Mouse (Mus musculus) cerebellum, adult 2 months (tissue): ENCODE measurements at regions not wholly inside any gene's neighbourhood (a gene's known extent, or its start where the extent isn't known, plus 50 kb on each side); places are given as distances from the start of the nearest gene placed in this dataset.

Experiments used
- CTCF ChIP-seq: fragments of 200-500 bp; IDR thresholded peaks from 2 replicates; pipeline ENCODE4 v1.5.1; 2011; ENCODE audit warnings: low read depth, mild to moderate bottlenecking, control low read depth, low read length, moderate library complexity, borderline replicate concordance; ENCODE audit not compliant: insufficient read depth
- POLR2A ChIP-seq: fragments of 200-500 bp; IDR thresholded peaks from 2 replicates; pipeline ENCODE4 v1.6.1; 2011; ENCODE audit warnings: low read length, control low read depth, borderline replicate concordance; ENCODE audit not compliant: insufficient read depth

GRCm38 (mm10) chr6:117652917-117653316 lies 188.1 kb upstream of the Zfp637 start:
- TF ChIP-seq POLR2A = no peak
- no peak for TF ChIP-seq CTCF
